Mouse (Mus musculus) forebrain, embryonic 13.5 days (tissue): ENCODE results near the gene Abca12. TPM values are rescaled to one million over a fixed set of nuclear protein-coding genes. Genes with fewer than 3 reads are reported as not detected.

Source experiments
- ATAC-seq: fragments of 200-750 bp; cut with Nextera tagmentation; 2 replicates; pipeline ENCODE4 v1.8.0; 2017
- H3K27ac ChIP-seq: fragments of 300-500 bp; sonication (generic); 2 replicates; pipeline ENCODE4 v1.5.1; 2015; ENCODE audit warnings: inconsistent platforms, mild to moderate bottlenecking, moderate library complexity
- H3K27me3 ChIP-seq: fragments of 300-500 bp; sonication (generic); 2 replicates; pipeline ENCODE4 v1.6.1; 2015; ENCODE audit warnings: mild to moderate bottlenecking, inconsistent platforms
- H3K36me3 ChIP-seq: fragments of 300-500 bp; sonication (generic); 2 replicates; pipeline ENCODE4 v1.6.1; 2015; ENCODE audit warnings: mild to moderate bottlenecking, inconsistent platforms; ENCODE audit not compliant: poor library complexity, severe bottlenecking
- H3K4me1 ChIP-seq: fragments of 300-500 bp; sonication (generic); 2 replicates; pipeline ENCODE4 v1.6.1; 2015; ENCODE audit warnings: inconsistent platforms
- H3K4me2 ChIP-seq: fragments of 300-500 bp; sonication (generic); 2 replicates; pipeline ENCODE4 v1.6.1; 2015; ENCODE audit warnings: inconsistent platforms, mild to moderate bottlenecking, moderate library complexity
- H3K4me3 ChIP-seq: fragments of 300-500 bp; sonication (generic); 2 replicates; pipeline ENCODE4 v1.5.1; 2015; ENCODE audit warnings: mild to moderate bottlenecking, inconsistent platforms
- H3K9ac ChIP-seq: fragments of 300-500 bp; sonication (generic); 2 replicates; pipeline ENCODE4 v1.6.1; 2015; ENCODE audit warnings: mild to moderate bottlenecking, inconsistent platforms
- H3K9me3 ChIP-seq: fragments of 300-500 bp; sonication (generic); replicated peaks from 2 replicates; pipeline ENCODE4 v1.6.1; 2016; ENCODE audit warnings: inconsistent platforms
- WGBS: fragments of 180-500 bp; shearing (Covaris S2); methylation state at CpG from one replicate; pipeline ENCODE4 v1.1.7; 2015; 5-methylcytosine and 5-hydroxymethylcytosine counted together
- polyA plus RNA-seq: library from polyadenylated mRNA; unstranded; fragments of >200 nt; fragmentation: Nextera tagmentation; extraction: Ambion mirVana; gene quantifications from 2 replicates; pipeline ENCODE4 v1.2.1, GENCODE M21; 2015

Gene Abca12
- polyA plus RNA-seq, 1 experiment from 2014 or later = not detected

- no peak overlapping the region for H3K27ac ChIP-seq
- no peaks in the 10 kb centered on the region for H3K36me3 ChIP-seq
- no peak overlapping the region for H3K4me2 ChIP-seq
- H3K4me3 ChIP-seq = no peak overlapping the region
- H3K9ac ChIP-seq = no peak overlapping the region
- H3K4me1 ChIP-seq = no peaks in the 10 kb centered on the region
- no peak for ATAC-seq
- H3K9me3 ChIP-seq = no peaks in the 10 kb centered on the region
- H3K27me3 ChIP-seq = no peaks in the 10 kb centered on the region
- WGBS = 90% methylated on average over 2 of the region's 2 CpGs
Observed at GRCm38 (mm10) chr1:71392463-71392862, 22.2 kb downstream of the Abca12 start.

GRCm38 (mm10) chr1:71386593-71386992 lies 28.1 kb downstream of the Abca12 start:
- no peaks in the 10 kb centered on the region for H3K9me3 ChIP-seq

GRCm38 (mm10) chr1:71384098-71384497 lies 30.6 kb downstream of the Abca12 start:
- 85% methylated on average over 1 of the region's 1 CpGs for WGBS
- no peak for ATAC-seq
- Histone ChIP-seq H3K4me2 (no peak overlapping the region), H3K9me3 (no peaks in the 10 kb centered on the region), H3K4me1 (no peaks in the 10 kb centered on the region), H3K4me3 (no peak overlapping the region), H3K27ac (no peak overlapping the region), H3K36me3 (no peaks in the 10 kb centered on the region), H3K27me3 (no peaks in the 10 kb centered on the region), H3K9ac (no peak overlapping the region)

More at GRCm38 (mm10) chr1:71386593-71386992, 28.1 kb downstream of the Abca12 start:
- no peak for ATAC-seq
- no peak overlapping the region for H3K4me2 ChIP-seq
- H3K4me1 ChIP-seq = no peaks in the 10 kb centered on the region
- no peaks in the 10 kb centered on the region for H3K36me3 ChIP-seq
- H3K9ac ChIP-seq = no peak overlapping the region
- H3K27ac ChIP-seq = no peak overlapping the region
- H3K27me3 ChIP-seq = no peaks in the 10 kb centered on the region
- 93% methylated on average over 8 of the region's 8 CpGs for WGBS
- H3K4me3 ChIP-seq = no peak overlapping the region

GRCm38 (mm10) chr1:71373090-71373489 lies 41.6 kb downstream of the Abca12 start:
- no peak for ATAC-seq
- Histone ChIP-seq H3K27ac (no peak overlapping the region), H3K4me2 (no peak overlapping the region), H3K4me1 (no peaks in the 10 kb centered on the region), H3K4me3 (no peak overlapping the region), H3K9ac (no peak overlapping the region), H3K36me3 (no peaks in the 10 kb centered on the region), H3K9me3 (no peaks in the 10 kb centered on the region), H3K27me3 (no peaks in the 10 kb centered on the region)
- 95% methylated on average over 5 of the region's 5 CpGs for WGBS

GRCm38 (mm10) chr1:71370266-71370665 lies 44.4 kb downstream of the Abca12 start:
- no peak overlapping the region for H3K4me2 ChIP-seq
- H3K36me3 ChIP-seq = no peaks in the 10 kb centered on the region
- H3K4me1 ChIP-seq = no peaks in the 10 kb centered on the region
- no peak overlapping the region for H3K9ac ChIP-seq
- no peak overlapping the region for H3K4me3 ChIP-seq
- no peaks in the 10 kb centered on the region for H3K9me3 ChIP-seq
- no peaks in the 10 kb centered on the region for H3K27me3 ChIP-seq
- no peak overlapping the region for H3K27ac ChIP-seq
- no peak for ATAC-seq

GRCm38 (mm10) chr1:71367770-71368169 lies 46.9 kb downstream of the Abca12 start:
- H3K27me3 ChIP-seq = no peaks in the 10 kb centered on the region
- no peaks in the 10 kb centered on the region for H3K9me3 ChIP-seq
- 40% methylated on average over 1 of the region's 1 CpGs for WGBS
- no peak overlapping the region for H3K4me2 ChIP-seq
- no peaks in the 10 kb centered on the region for H3K4me1 ChIP-seq
- H3K27ac ChIP-seq = no peak overlapping the region
- no peak for ATAC-seq
- no peaks in the 10 kb centered on the region for H3K36me3 ChIP-seq
- H3K9ac ChIP-seq = no peak overlapping the region
- H3K4me3 ChIP-seq = no peak overlapping the region

GRCm38 (mm10) chr1:71342861-71343554 lies 71.7 kb downstream of the Abca12 start:
- no peak overlapping the region for H3K4me3 ChIP-seq
- no peak overlapping the region for H3K27ac ChIP-seq
- H3K36me3 ChIP-seq = no peaks in the 10 kb centered on the region
- H3K4me1 ChIP-seq = peaks cover 21% of the 10 kb centered on the region
- no peaks in the 10 kb centered on the region for H3K9me3 ChIP-seq
- WGBS = 33% methylated on average over 3 of the region's 3 CpGs
- no peak overlapping the region for H3K9ac ChIP-seq
- ATAC-seq = no peak
- H3K4me2 ChIP-seq = no peak overlapping the region
- peaks cover 6% of the 10 kb centered on the region; the same call in 1 of the 2 replicates for H3K27me3 ChIP-seq

- Histone ChIP-seq H3K4me1 (peaks cover 21% of the 10 kb centered on the region), H3K27me3 (peaks cover 6% of the 10 kb centered on the region; the same call in 1 of the 2 replicates), H3K9ac (no peak overlapping the region), H3K4me2 (no peak overlapping the region; the same call in 1 of the 2 replicates), H3K4me3 (no peak overlapping the region), H3K9me3 (no peaks in the 10 kb centered on the region), H3K36me3 (no peaks in the 10 kb centered on the region), H3K27ac (no peak overlapping the region)
- 29% methylated on average over 4 of the region's 4 CpGs for WGBS
- ATAC-seq = peak; percentile 66
Observed at GRCm38 (mm10) chr1:71342261-71342594, 72.5 kb downstream of the Abca12 start.

GRCm38 (mm10) chr1:71341370-71342260 lies 73.1 kb downstream of the Abca12 start:
- H3K9ac ChIP-seq = no peak overlapping the region
- H3K4me3 ChIP-seq = no peak overlapping the region
- H3K36me3 ChIP-seq = no peaks in the 10 kb centered on the region
- H3K4me1 ChIP-seq = peaks cover 21% of the 10 kb centered on the region
- 17% methylated on average over 7 of the region's 7 CpGs for WGBS
- H3K9me3 ChIP-seq = no peaks in the 10 kb centered on the region
- no peak overlapping the region; the same call in 1 of the 2 replicates for H3K4me2 ChIP-seq
- H3K27me3 ChIP-seq = peaks cover 6% of the 10 kb centered on the region; the same call in 1 of the 2 replicates
- peak; percentile 90 for ATAC-seq
- no peak overlapping the region for H3K27ac ChIP-seq

- Histone ChIP-seq H3K36me3 (no peaks in the 10 kb centered on the region), H3K9ac (no peak overlapping the region), H3K4me3 (no peak overlapping the region), H3K27ac (no peak overlapping the region), H3K4me2 (no peak overlapping the region), H3K4me1 (peaks cover 21% of the 10 kb centered on the region), H3K27me3 (peaks cover 6% of the 10 kb centered on the region; the same call in 1 of the 2 replicates), H3K9me3 (no peaks in the 10 kb centered on the region)
- no peak for ATAC-seq
- 85% methylated on average over 4 of the region's 4 CpGs for WGBS
Observed at GRCm38 (mm10) chr1:71338548-71339340, 76.0 kb downstream of the Abca12 start.

GRCm38 (mm10) chr1:71330349-71330748 lies 84.4 kb downstream of the Abca12 start:
- Histone ChIP-seq H3K36me3 (no peaks in the 10 kb centered on the region), H3K9ac (no peak overlapping the region)

GRCm38 (mm10) chr1:71312171-71312570 lies 102.5 kb downstream of the Abca12 start:
- no peaks in the 10 kb centered on the region for H3K4me1 ChIP-seq
- no peak overlapping the region for H3K9ac ChIP-seq
- no peaks in the 10 kb centered on the region for H3K27me3 ChIP-seq
- no peaks in the 10 kb centered on the region for H3K36me3 ChIP-seq
- no peak overlapping the region for H3K4me3 ChIP-seq
- no peaks in the 10 kb centered on the region for H3K9me3 ChIP-seq
- ATAC-seq = no peak
- H3K27ac ChIP-seq = no peak overlapping the region
- H3K4me2 ChIP-seq = no peak overlapping the region
- 89% methylated on average over 4 of the region's 4 CpGs for WGBS

More at GRCm38 (mm10) chr1:71330349-71330748, 84.4 kb downstream of the Abca12 start:
- no peaks in the 10 kb centered on the region for H3K27me3 ChIP-seq
- no peak overlapping the region for H3K4me3 ChIP-seq
- no peak overlapping the region for H3K4me2 ChIP-seq
- no peak overlapping the region for H3K27ac ChIP-seq
- 83% methylated on average over 3 of the region's 3 CpGs for WGBS
- no peaks in the 10 kb centered on the region for H3K4me1 ChIP-seq
- H3K9me3 ChIP-seq = no peaks in the 10 kb centered on the region
- ATAC-seq = no peak
